Mouse (Mus musculus): ENCODE measurements around the gene Fntb. TPM values are rescaled to one million over a fixed set of nuclear protein-coding genes. Genes with fewer than 3 reads are reported as not detected.
A peak's percentile ranks its signal among the peaks of the same experiment; 100 is the strongest.

The Fntb gene
- total and polyA plus RNA-seq, 3 experiments = 11.7 to 28.5 TPM; not detected in 1

GRCm38 (mm10) chr12:76901508-76902294, 136.3 kb downstream of the Fntb start:
- Histone ChIP-seq H3K4me3 (ENCODE audit: control insufficient read depth in 1 of 2, insufficient read depth in 1 of 2, low read depth in 2 of 2, low read length in 2 of 2) (no peak overlapping the region), H3K79me2 (ENCODE audit: control insufficient read depth, insufficient read depth, low read length, poor library complexity) (no peaks in the 10 kb centered on the region), H3K9ac (ENCODE audit: control insufficient read depth, low read depth, low read length, poor library complexity, severe bottlenecking) (no peak overlapping the region), H3K27me3 (ENCODE audit: control insufficient read depth in 1 of 2, insufficient read depth in 2 of 2, low read length in 2 of 2) (no peaks in the 10 kb centered on the region), H3K4me1 (ENCODE audit: control insufficient read depth in 1 of 2, insufficient read depth in 2 of 2, low read length in 2 of 2) (peaks cover 6 to 11% of the 10 kb centered on the region in 2 experiments; a peak in 2 of 4 replicates), H3K27ac (ENCODE audit: control insufficient read depth, low read depth, low read length) (no peak overlapping the region), H3K36me3 (ENCODE audit: control insufficient read depth in 1 of 2, insufficient read depth in 2 of 2, low read length in 2 of 2) (peaks cover 0 to 8% of the 10 kb centered on the region in 2 experiments), H3K9me3 (replicated peaks; ENCODE audit: insufficient read depth, low read length) (no peaks in the 10 kb centered on the region)
- DNase-seq (ENCODE audit: low read depth, low spot score) = no peak
- TF ChIP-seq USF2 (IDR thresholded peaks at IDR 0.05; ENCODE audit: borderline replicate concordance in 1 of 2, insufficient read depth in 1 of 2, low read depth in 1 of 2, low read length in 2 of 2) (no peak), NELFE (IDR thresholded peaks at IDR 0.05; ENCODE audit: low read depth, low read length) (no peak), ZNF384 (IDR thresholded peaks at IDR 0.05; ENCODE audit: low read depth, low read length) (no peak), TAL1 (IDR thresholded peaks at IDR 0.05; ENCODE audit: low read length) (no peak), CHD1 (IDR thresholded peaks at IDR 0.05; ENCODE audit: low read depth, low read length) (no peak), MYB (IDR thresholded peaks at IDR 0.05; ENCODE audit: low read depth, low read length) (no peak), MAZ (IDR thresholded peaks at IDR 0.05; ENCODE audit: low read depth, low read length) (no peak), MAFK (IDR thresholded peaks at IDR 0.05; ENCODE audit: borderline replicate concordance, low read depth, low read length) (no peak), MXI1 (IDR thresholded peaks at IDR 0.05; ENCODE audit: low read depth, low read length) (no peak), CHD2 (IDR thresholded peaks at IDR 0.05; ENCODE audit: low read length) (no peak), MAX (IDR thresholded peaks at IDR 0.05; ENCODE audit: low read length) (no peak), BHLHE40 (IDR thresholded peaks at IDR 0.05; ENCODE audit: borderline replicate concordance, low read depth, low read length) (no peak), EP300 (IDR thresholded peaks at IDR 0.05; ENCODE audit: low read depth in 1 of 2, low read length in 2 of 2) (no peak), POLR2AphosphoS5 (IDR thresholded peaks at IDR 0.05; ENCODE audit: borderline replicate concordance, low read depth, low read length) (no peak)

GRCm38 (mm10) chr12:76906278-76906677, 140.9 kb downstream of the Fntb start:
- H3K79me2 ChIP-seq (ENCODE audit: control insufficient read depth, insufficient read depth, low read length, poor library complexity) = no peaks in the 10 kb centered on the region
- peaks cover 15 to 33% of the 10 kb centered on the region in 2 experiments for H3K4me1 ChIP-seq (ENCODE audit: control insufficient read depth in 1 of 2, insufficient read depth in 2 of 2, low read length in 2 of 2)
- H3K36me3 ChIP-seq (ENCODE audit: control insufficient read depth in 1 of 2, insufficient read depth in 2 of 2, low read length in 2 of 2) = peaks cover 0 to 17% of the 10 kb centered on the region in 2 experiments; a peak in 2 of 4 replicates
- TF ChIP-seq GATA1 (IDR thresholded peaks at IDR 0.05; ENCODE audit: low read depth, low read length) (0 out of 2 replicates have a peak, but pooled peaks have one; percentile 25), TAL1 (IDR thresholded peaks at IDR 0.05; ENCODE audit: low read length) (peak; percentile 40; the same call in 1 of the 2 replicates), HCFC1 (IDR thresholded peaks at IDR 0.05; ENCODE audit: low read depth, low read length) (no peak), EP300 (IDR thresholded peaks at IDR 0.05; ENCODE audit: low read depth in 1 of 2, low read length in 2 of 2) (0 out of 4 replicates have a peak, but pooled peaks of 1 of the 2 experiments have one; percentile 25)
- DNase-seq (ENCODE audit: low read depth, low spot score) = peak; percentile 18
- no peak overlapping the region for H3K4me3 ChIP-seq (ENCODE audit: control insufficient read depth in 1 of 2, insufficient read depth in 1 of 2, low read depth in 2 of 2, low read length in 2 of 2)
- no peak overlapping the region for H3K27ac ChIP-seq (ENCODE audit: control insufficient read depth, low read depth, low read length)
- H3K9me3 ChIP-seq (replicated peaks; ENCODE audit: insufficient read depth, low read length) = no peaks in the 10 kb centered on the region
- no peak overlapping the region for H3K9ac ChIP-seq (ENCODE audit: control insufficient read depth, low read depth, low read length, poor library complexity, severe bottlenecking)
- no peaks in the 10 kb centered on the region for H3K27me3 ChIP-seq (ENCODE audit: control insufficient read depth in 1 of 2, insufficient read depth in 2 of 2, low read length in 2 of 2)
